14 mouse cellular contexts compared by ENCODE assay signal in the genomic region with DNA sequence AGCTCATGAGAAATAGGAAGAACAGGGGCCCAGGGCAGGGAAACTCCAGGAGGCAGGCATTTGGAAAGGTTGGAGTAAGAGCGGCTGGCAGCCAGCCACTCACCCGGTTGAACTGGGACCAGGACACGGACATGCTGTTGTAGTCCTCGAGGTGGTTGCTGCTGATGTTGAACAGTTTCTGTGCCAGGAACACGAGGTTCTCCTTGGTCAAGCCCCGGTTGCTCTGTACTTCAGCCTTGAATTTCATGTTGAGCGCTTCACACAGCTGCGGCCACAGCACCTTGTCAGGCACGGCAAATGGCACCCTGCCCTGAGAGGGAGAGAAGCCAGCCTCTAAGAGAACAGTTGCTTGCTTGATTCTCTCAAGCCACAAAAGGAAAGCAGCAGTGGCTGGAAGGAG. TPM values are rescaled to one million over a fixed set of nuclear protein-coding genes. Genes with fewer than 3 reads are reported as not detected.
DNase-seq lines count a peak whose midpoint lies in the region; ATAC-seq lines count a peak whose summit lies in the region.
"Not testable (repeated sequence)": the region's sequence is repeated elsewhere in the genome, so short reads cannot be mapped to it uniquely, and the experiment has no call there.
"Had no signal": no experiment of that assay in that cellular context is flagged by ENCODE, and none has a peak within 500 bp of the region (broad histone marks: within the 10 kb centered on the region; RNA-seq: fewer than 3 reads in every experiment).

No protein-coding gene starts in this region.

- not testable (repeated sequence) for H3K27me3 ChIP-seq in heart, embryonic 15.5 days

- H3K9ac ChIP-seq in heart, embryonic 15.5 days, result not testable (repeated sequence)

- not testable (repeated sequence) for H3K4me3 ChIP-seq in heart, embryonic 15.5 days

- H3K27ac ChIP-seq in heart, embryonic 15.5 days, result peak overlapping the region; percentile 56

- H3K4me1 ChIP-seq in heart, embryonic 15.5 days (replicated peaks), result peaks cover 11% of the 10 kb centered on the region

- 71% methylated on average over 9 of the region's 9 CpGs for WGBS in heart, embryonic 15.5 days

- intact Hi-C loops in left cerebral cortex, postnatal 14 days (cut with DNase I), result not testable (repeated sequence)

- not testable (repeated sequence) for H3K9me3 ChIP-seq in heart, embryonic 15.5 days (replicated peaks)

- not testable (repeated sequence) for ATAC-seq in heart, embryonic 15.5 days (replicated peaks; ENCODE audit: insufficient number of reproducible peaks, insufficient read depth, low FRiP score, low read depth)

- H3K36me3 ChIP-seq in heart, embryonic 15.5 days, result peaks cover 43% of the 10 kb centered on the region

- peak; percentile 61 for DNase-seq in adrenal gland, postnatal 25 days
- peak; percentile 78 to 80 for DNase-seq in cerebellum, postnatal 14 days
- peak; percentile 94 for DNase-seq in gastrocnemius, adult 18-20 months (ENCODE audit: low spot score)
- peak; percentile 89 to 93 for DNase-seq in kidney, adult 8-10 months
- DNase-seq in left cerebral cortex, postnatal 14 days (ENCODE audit: low spot score in 2 of 2), result peak; percentile 61 to 81
- DNase-seq in ovary, adult 18-20 months (ENCODE audit: low spot score), result peak; percentile 53

- H3K4me2 ChIP-seq in heart, embryonic 15.5 days, result not testable (repeated sequence)

RNA-seq across cellular contexts. Expression of gene Ghdc, which starts 19.9 kb away (rescaled TPM):
- 21.0 and 32.1 TPM in 2 replicates for total RNA-seq in adrenal gland, postnatal 25 days (2021)
- 1 to 10 TPM; 5.2 to 5.7 TPM for total RNA-seq in gastrocnemius, adult 18-20 months (2021)
- polyA plus RNA-seq in heart, embryonic 15.5 days (2015; fragmentation: Nextera tagmentation; extraction: Ambion mirVana), result 5.5 and 8.1 TPM in 2 replicates
- 1 to 10 TPM; 5.3 to 6.5 TPM for total RNA-seq in left cerebral cortex, postnatal 14 days (2021)

RNA-seq across cellular contexts. Expression of gene Hcrt, which starts 27.9 kb away (rescaled TPM):
- not detected in 2 replicates for total RNA-seq in adrenal gland, postnatal 25 days (2021)
- total RNA-seq in gastrocnemius, adult 18-20 months (2021), result not detected
- polyA plus RNA-seq in heart, embryonic 15.5 days (2015; fragmentation: Nextera tagmentation; extraction: Ambion mirVana), result not detected in 2 replicates
- not detected for total RNA-seq in left cerebral cortex, postnatal 14 days (2021)
- total RNA-seq: CH12.LX; granulocyte monocyte progenitor cell, adult 5-6 weeks; megakaryocyte progenitor cell, adult 5-6 weeks; monocyte, adult 5-6 weeks; neutrophil, adult 5-6 weeks had no signal
- polyA plus RNA-seq: kidney, postnatal 0 days; liver, embryonic 16.5 days had no signal

RNA-seq across cellular contexts. Expression of gene Kcnh4, which starts 30.9 kb away (rescaled TPM):
- total RNA-seq in adrenal gland, postnatal 25 days (2021), result 0.21 TPM in 1 of 2 replicates, not detected in the other
- not detected for total RNA-seq in gastrocnemius, adult 18-20 months (2021)
- polyA plus RNA-seq in heart, embryonic 15.5 days (2015; fragmentation: Nextera tagmentation; extraction: Ambion mirVana), result 0.10 TPM in 1 of 2 replicates, not detected in the other
- total RNA-seq in left cerebral cortex, postnatal 14 days (2021), result 10 to 100 TPM; 10.1 to 13.7 TPM
- total RNA-seq: granulocyte monocyte progenitor cell, adult 5-6 weeks; megakaryocyte progenitor cell, adult 5-6 weeks; monocyte, adult 5-6 weeks had no signal
- polyA plus RNA-seq: kidney, postnatal 0 days; liver, embryonic 16.5 days had no signal

RNA-seq across cellular contexts. Expression of gene Rab5c, which starts 52.6 kb away (rescaled TPM):
- 160 and 171 TPM in 2 replicates for total RNA-seq in adrenal gland, postnatal 25 days (2021)
- 10 to 100 TPM; 40.3 to 42.7 TPM for total RNA-seq in gastrocnemius, adult 18-20 months (2021)
- 13.0 and 16.2 TPM in 2 replicates for polyA plus RNA-seq in heart, embryonic 15.5 days (2015; fragmentation: Nextera tagmentation; extraction: Ambion mirVana)
- 100 to 1,000 TPM; 159 to 161 TPM for total RNA-seq in left cerebral cortex, postnatal 14 days (2021)

RNA-seq across cellular contexts. Expression of gene Stat5b, which starts 59.9 kb away (rescaled TPM):
- total RNA-seq in adrenal gland, postnatal 25 days (2021), result 89.0 and 123 TPM in 2 replicates
- total RNA-seq in gastrocnemius, adult 18-20 months (2021), result 100 to 1,000 TPM; 125 to 170 TPM
- polyA plus RNA-seq in heart, embryonic 15.5 days (2015; fragmentation: Nextera tagmentation; extraction: Ambion mirVana), result 25.3 and 34.6 TPM in 2 replicates
- total RNA-seq in left cerebral cortex, postnatal 14 days (2021), result 10 to 100 TPM; 14.6 to 19.9 TPM
